Mouse (Mus musculus): ENCODE measurements around the gene Prmt2.

DNA sequence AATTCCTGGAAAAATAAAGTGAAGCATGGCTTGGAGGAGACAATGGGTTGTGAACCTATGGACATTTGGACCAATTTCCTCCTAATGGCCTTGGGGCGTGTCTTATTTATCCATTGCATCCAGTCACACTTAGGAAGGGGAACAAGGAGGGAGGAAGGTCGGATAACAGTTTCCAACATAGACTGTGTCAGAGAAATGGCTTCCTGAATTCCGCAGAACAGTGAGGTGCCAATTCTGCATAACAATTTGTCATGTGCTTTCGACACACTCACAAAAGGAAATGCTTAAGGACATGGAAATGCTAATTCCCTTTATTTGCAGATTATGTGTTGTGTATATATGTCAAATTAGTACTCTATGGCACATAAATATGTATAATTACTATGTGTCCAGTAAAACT lies 52.4 kb downstream of the Prmt2 start:
- no peak for TF ChIP-seq CTCF (IDR thresholded peaks at IDR 0.05; ENCODE audit: low read depth, low read length)
- no peak for TF ChIP-seq POLR2A (IDR thresholded peaks at IDR 0.05; ENCODE audit: extremely low read depth, insufficient read depth, low read length)
